Mouse (Mus musculus): ENCODE data around the gene Slc12a7. TPM values are rescaled to one million over a fixed set of nuclear protein-coding genes. Genes with fewer than 3 reads are reported as not detected.

Slc12a7 gene
- polyA plus RNA-seq, 1 experiment from 2014 or later = 7.0 TPM

- DNase-seq (no peak), ATAC-seq (no peak)
- H3K4me1 ChIP-seq (ENCODE audit: insufficient read depth) = no peaks in the 10 kb centered on the region
- H3K9ac ChIP-seq (replicated peaks) = no peak overlapping the region
- H3K9me3 ChIP-seq (ENCODE audit: low read length) = no peaks in the 10 kb centered on the region
- H3K4me2 ChIP-seq (ENCODE audit: low read depth, low read length) = no peak overlapping the region
- TF ChIP-seq EP300 (IDR thresholded peaks at IDR 0.05; ENCODE audit: low read depth) = no peak
- no peak for TF ChIP-seq CTCF (IDR thresholded peaks at IDR 0.05; ENCODE audit: low read depth)
- H3K36me3 ChIP-seq (replicated peaks; ENCODE audit: insufficient read depth, low read length) = peaks cover 33% of the 10 kb centered on the region
- 73% methylated on average over 5 of the region's 5 CpGs for WGBS (ENCODE audit: insufficient replicate concordance)
- no peak overlapping the region for H3K4me3 ChIP-seq (ENCODE audit: low read depth, low read length)
- no peaks in the 10 kb centered on the region for H3K27me3 ChIP-seq (ENCODE audit: insufficient read depth, low read length)
- H3K27ac ChIP-seq (ENCODE audit: low read depth) = no peak overlapping the region
These were observed 66.2 kb downstream of the Slc12a7 start for GRCm38 (mm10) chr13:73799110-73799509.

- peak; percentile 58 for DNase-seq
- 49% methylated on average over 8 of the region's 8 CpGs for WGBS (ENCODE audit: insufficient replicate concordance)
- H3K4me3 ChIP-seq (ENCODE audit: low read depth, low read length) = no peak overlapping the region
- no peak overlapping the region for H3K4me2 ChIP-seq (ENCODE audit: low read depth, low read length)
- peaks cover 18% of the 10 kb centered on the region for H3K36me3 ChIP-seq (replicated peaks; ENCODE audit: insufficient read depth, low read length)
- no peaks in the 10 kb centered on the region for H3K9me3 ChIP-seq (ENCODE audit: low read length)
- no peak overlapping the region for H3K9ac ChIP-seq (replicated peaks)
- H3K4me1 ChIP-seq (ENCODE audit: insufficient read depth) = no peaks in the 10 kb centered on the region
- peak; percentile 78 for ATAC-seq
- no peak for TF ChIP-seq CTCF (IDR thresholded peaks at IDR 0.05; ENCODE audit: low read depth)
- no peak for TF ChIP-seq EP300 (IDR thresholded peaks at IDR 0.05; ENCODE audit: low read depth)
- 0 out of 2 replicates have a peak overlapping the region, but pooled peaks have one; percentile 22 for H3K27ac ChIP-seq (ENCODE audit: low read depth)
- no peaks in the 10 kb centered on the region for H3K27me3 ChIP-seq (ENCODE audit: insufficient read depth, low read length)
These were observed 70.7 kb downstream of the Slc12a7 start for GRCm38 (mm10) chr13:73803450-73804178.

- H3K9ac ChIP-seq (replicated peaks) = no peak overlapping the region
- no peak overlapping the region for H3K4me3 ChIP-seq (ENCODE audit: low read depth, low read length)
- no peak overlapping the region for H3K27ac ChIP-seq (ENCODE audit: low read depth)
- ATAC-seq (no peak), DNase-seq (no peak)
- WGBS (ENCODE audit: insufficient replicate concordance) = 89% methylated on average over 5 of the region's 5 CpGs
- TF ChIP-seq EP300 (IDR thresholded peaks at IDR 0.05; ENCODE audit: low read depth) = no peak
- TF ChIP-seq CTCF (IDR thresholded peaks at IDR 0.05; ENCODE audit: low read depth) = no peak
- H3K36me3 ChIP-seq (replicated peaks; ENCODE audit: insufficient read depth, low read length) = peaks cover 14% of the 10 kb centered on the region
- no peak overlapping the region for H3K4me2 ChIP-seq (ENCODE audit: low read depth, low read length)
- no peaks in the 10 kb centered on the region for H3K27me3 ChIP-seq (ENCODE audit: insufficient read depth, low read length)
- no peaks in the 10 kb centered on the region for H3K9me3 ChIP-seq (ENCODE audit: low read length)
- no peaks in the 10 kb centered on the region for H3K4me1 ChIP-seq (ENCODE audit: insufficient read depth)
These were observed 72.0 kb downstream of the Slc12a7 start for GRCm38 (mm10) chr13:73804914-73805313.

- Histone ChIP-seq H3K27ac (ENCODE audit: low read depth) (no peak overlapping the region), H3K36me3 (replicated peaks; ENCODE audit: insufficient read depth, low read length) (peaks cover 18% of the 10 kb centered on the region), H3K4me2 (ENCODE audit: low read depth, low read length) (no peak overlapping the region), H3K27me3 (ENCODE audit: insufficient read depth, low read length) (no peaks in the 10 kb centered on the region), H3K4me3 (ENCODE audit: low read depth, low read length) (no peak overlapping the region), H3K4me1 (ENCODE audit: insufficient read depth) (no peaks in the 10 kb centered on the region), H3K9me3 (ENCODE audit: low read length) (no peaks in the 10 kb centered on the region), H3K9ac (replicated peaks) (no peak overlapping the region)
- WGBS (ENCODE audit: insufficient replicate concordance) = 81% methylated on average over 3 of the region's 3 CpGs
- TF ChIP-seq CTCF (IDR thresholded peaks at IDR 0.05; ENCODE audit: low read depth) (no peak), EP300 (IDR thresholded peaks at IDR 0.05; ENCODE audit: low read depth) (no peak)
- ATAC-seq = no peak
- no peak for DNase-seq
These were observed 80.0 kb downstream of the Slc12a7 start for GRCm38 (mm10) chr13:73812936-73813335.

GRCm38 (mm10) chr13:73814181-73814580 lies 81.3 kb downstream of the Slc12a7 start:
- ATAC-seq = no peak
- TF ChIP-seq CTCF (IDR thresholded peaks at IDR 0.05; ENCODE audit: low read depth) = no peak
- TF ChIP-seq EP300 (IDR thresholded peaks at IDR 0.05; ENCODE audit: low read depth) = no peak
- Histone ChIP-seq H3K4me3 (ENCODE audit: low read depth, low read length) (no peak overlapping the region), H3K27ac (ENCODE audit: low read depth) (no peak overlapping the region), H3K4me2 (ENCODE audit: low read depth, low read length) (no peak overlapping the region), H3K27me3 (ENCODE audit: insufficient read depth, low read length) (no peaks in the 10 kb centered on the region), H3K36me3 (replicated peaks; ENCODE audit: insufficient read depth, low read length) (peaks cover 18% of the 10 kb centered on the region), H3K4me1 (ENCODE audit: insufficient read depth) (no peaks in the 10 kb centered on the region), H3K9ac (replicated peaks) (no peak overlapping the region), H3K9me3 (ENCODE audit: low read length) (no peaks in the 10 kb centered on the region)
- 86% methylated on average over 7 of the region's 7 CpGs for WGBS (ENCODE audit: insufficient replicate concordance)
- no peak for DNase-seq

GRCm38 (mm10) chr13:73816338-73816737 lies 83.4 kb downstream of the Slc12a7 start:
- no peak for TF ChIP-seq CTCF (IDR thresholded peaks at IDR 0.05; ENCODE audit: low read depth)
- no peak for TF ChIP-seq EP300 (IDR thresholded peaks at IDR 0.05; ENCODE audit: low read depth)
- no peak overlapping the region for H3K27ac ChIP-seq (ENCODE audit: low read depth)
- H3K4me3 ChIP-seq (ENCODE audit: low read depth, low read length) = no peak overlapping the region
- no peak overlapping the region for H3K9ac ChIP-seq (replicated peaks)
- WGBS (ENCODE audit: insufficient replicate concordance) = 68% methylated on average over 6 of the region's 6 CpGs
- H3K9me3 ChIP-seq (ENCODE audit: low read length) = no peaks in the 10 kb centered on the region
- DNase-seq (no peak), ATAC-seq (no peak)
- peaks cover 17% of the 10 kb centered on the region for H3K36me3 ChIP-seq (replicated peaks; ENCODE audit: insufficient read depth, low read length)
- H3K4me1 ChIP-seq (ENCODE audit: insufficient read depth) = no peaks in the 10 kb centered on the region
- no peaks in the 10 kb centered on the region for H3K27me3 ChIP-seq (ENCODE audit: insufficient read depth, low read length)
- no peak overlapping the region for H3K4me2 ChIP-seq (ENCODE audit: low read depth, low read length)

All from liver, postnatal 0 days (tissue).